Mouse (Mus musculus): ENCODE results near the gene Chpf.

The Chpf gene

DNA sequence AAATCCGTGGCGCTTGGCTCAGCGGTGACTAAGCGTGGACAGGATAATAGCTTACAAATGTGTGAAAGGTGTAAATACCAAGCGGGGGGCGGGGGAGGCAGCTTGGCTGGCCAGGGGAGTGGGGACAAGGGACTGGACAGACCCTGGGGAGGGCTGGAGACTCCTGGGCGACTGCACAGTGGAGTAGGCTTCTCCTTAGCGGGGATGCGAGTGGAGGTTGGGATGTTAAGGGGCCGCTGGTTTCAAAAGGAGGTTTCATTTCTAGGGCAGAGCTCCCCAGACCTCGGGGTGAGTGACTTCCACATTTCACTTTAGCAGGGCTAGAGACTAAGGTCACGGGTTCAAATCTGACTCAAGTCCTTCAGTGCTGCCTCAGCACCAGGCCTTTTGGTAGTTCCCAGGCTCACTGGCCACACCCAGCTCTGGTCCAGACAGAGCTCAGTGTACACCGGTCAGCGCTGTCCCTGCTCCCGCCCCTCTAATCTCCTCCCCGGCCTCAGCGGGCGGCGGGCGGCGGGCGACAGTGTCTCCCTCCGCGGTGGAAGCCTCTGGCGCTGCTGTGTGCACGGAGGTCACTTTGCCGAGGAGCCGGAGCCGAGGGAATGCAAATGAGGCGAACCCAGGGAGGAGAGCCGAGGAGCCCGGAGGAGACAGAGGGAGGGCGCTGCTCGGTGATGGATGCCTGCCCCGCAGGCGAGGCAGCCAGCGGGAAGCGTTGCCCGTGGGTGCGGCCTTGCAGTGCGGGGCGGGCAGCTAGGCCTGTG, 20.9 kb downstream of the Chpf start:
- DNase-seq, result peak; percentile 72

DNA sequence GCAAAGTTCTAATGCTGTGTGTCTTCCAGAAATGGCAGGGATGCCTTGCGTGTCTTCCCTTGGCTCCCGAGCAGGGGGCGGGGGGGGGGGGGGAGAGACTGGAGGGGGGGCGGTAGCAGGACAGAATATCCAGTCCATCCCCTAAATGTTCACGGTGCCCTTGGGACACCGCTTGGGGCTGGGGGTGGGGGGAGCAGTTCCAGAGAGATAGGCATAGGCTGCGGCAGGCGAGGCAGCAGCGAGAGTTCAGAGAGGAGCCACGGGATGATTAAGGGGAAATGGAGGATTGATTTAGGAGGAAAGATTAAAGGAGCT, 21.4 kb downstream of the Chpf start:
- DNase-seq, result no peak

DNA sequence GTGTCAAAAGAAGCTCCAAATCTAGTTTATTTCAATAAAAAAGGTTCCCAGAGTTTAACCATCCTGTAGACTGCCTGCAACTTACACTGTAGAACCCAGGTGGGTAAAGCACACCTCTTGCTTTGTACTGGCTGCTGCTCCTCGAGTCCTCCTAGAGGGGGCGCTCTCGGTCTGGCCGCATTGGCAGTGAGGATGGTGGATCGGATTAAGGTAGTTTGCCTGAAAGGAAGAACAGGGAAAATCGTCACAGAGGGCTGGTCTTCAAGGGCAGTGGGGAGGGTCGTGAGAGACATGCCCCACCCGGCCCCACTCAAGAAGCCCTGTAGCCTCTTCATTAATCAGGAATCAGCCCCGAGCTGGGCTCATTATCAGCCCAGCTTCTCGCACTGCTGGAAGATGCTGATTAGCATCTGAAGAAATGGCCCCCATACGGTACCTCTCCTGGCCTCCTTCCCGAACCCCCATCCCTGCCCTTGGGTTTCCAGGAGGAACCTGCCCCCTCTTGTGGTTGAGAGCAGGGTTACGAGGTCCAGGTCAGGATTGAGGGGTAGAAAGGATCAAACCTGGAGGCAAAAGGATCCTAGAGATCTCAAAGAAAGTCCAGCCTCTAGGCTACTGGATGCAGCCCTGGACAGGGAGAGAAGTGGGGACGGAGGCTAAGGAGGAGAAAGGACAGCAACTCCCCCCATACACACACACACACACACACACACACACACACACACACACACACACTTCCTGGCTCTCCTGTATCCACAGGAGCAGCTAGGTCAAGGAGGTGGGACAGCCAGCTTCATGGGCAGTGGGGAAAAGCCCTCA, 22.2 kb downstream of the Chpf start:
- DNase-seq, result no peak

DNA sequence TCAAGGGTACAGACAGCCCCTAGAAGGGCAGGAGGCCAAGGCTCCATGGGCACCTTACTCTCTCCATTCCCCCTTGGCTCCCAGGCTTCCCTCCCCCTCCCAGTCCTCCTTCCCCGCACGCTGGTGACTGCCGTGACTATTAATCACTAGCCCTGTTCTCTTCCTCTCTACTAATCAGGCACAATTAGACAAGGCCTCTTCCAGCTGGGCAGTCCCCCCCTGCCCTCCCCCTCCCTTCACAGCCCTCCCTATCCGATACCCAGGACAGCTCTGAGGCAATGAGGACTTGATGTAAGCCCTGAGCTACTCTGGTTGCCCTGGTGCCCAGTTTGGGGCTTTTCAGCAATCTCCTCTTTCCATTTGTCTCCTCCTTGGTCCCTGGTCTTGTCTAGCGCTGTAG, 23.2 kb downstream of the Chpf start:
- no peak for DNase-seq

DNA sequence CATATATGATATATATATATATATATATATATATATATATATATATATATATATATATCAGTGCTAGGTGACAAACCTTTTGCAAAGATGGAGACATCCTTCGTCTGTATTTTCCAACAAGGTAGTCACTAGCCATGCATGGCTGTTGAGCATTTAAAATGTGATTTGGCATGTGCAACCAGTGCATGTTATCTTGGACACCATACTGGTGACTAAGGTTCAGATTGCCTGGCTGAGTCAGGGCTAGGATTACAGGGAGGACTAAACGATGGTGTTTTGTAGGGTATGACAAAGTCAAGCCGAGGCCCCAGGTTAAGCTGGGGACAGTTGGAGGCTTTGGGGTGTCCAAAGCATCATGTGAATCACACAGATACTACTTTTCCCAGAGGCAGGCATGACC, 23.7 kb downstream of the Chpf start:
- no peak for DNase-seq

DNA sequence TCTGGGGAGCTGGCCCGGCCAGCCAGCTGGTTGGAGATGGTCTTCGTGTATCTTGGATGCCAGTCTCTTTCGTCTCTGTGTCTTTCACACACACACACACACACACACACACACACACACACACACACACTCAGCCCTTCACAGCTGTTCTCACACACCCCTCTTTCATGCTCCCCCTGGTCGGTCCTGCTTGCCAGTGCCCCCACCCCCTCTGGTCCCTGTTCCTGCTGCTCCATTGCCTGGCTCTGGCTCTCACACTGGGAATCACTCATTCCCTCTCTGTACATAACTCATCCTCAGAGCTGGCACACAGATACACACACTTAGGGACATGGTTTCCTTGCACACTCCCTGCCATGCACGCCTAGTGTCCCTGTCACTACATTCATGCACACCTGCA, 27.2 kb downstream of the Chpf start:
- DNase-seq, result no peak

DNA sequence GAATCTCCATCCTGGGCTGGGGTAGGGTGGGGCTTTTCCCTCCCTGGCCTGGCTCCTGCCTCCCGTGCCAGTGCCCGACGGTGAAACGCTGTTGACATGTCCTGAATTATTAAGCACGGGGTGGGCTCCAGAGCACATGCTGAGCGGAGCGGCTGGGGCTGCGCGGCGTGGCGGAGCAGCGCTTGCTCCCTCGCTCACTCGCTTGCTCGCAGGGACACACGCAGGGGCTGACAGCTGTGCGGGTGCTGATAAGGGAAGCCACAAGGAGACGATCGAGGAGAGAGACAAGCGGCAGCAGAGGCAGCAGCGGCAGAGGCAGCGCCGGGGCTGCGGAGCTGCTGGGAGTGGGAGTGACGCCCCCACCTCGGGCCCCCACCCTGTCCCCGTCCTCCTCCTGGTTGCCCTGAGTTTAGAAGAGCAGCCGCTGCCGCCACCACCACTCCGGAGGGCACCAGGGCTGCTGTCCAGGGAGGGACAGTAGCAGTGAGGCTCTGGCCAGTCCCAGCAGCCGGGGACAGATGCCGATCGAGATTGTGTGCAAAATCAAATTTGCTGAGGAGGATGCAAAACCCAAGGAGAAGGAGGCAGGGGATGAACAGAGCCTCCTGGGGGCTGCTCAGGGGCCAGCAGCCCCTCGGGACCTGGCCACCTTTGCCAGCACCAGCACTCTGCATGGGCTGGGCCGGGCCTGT, 28.6 kb downstream of the Chpf start, which contains the start of gene Asic4:
Gene Asic4, plus strand, starts transcription at position 123 of the 692 bp plus-strand sequence.
- DNase-seq, result no peak

DNA sequence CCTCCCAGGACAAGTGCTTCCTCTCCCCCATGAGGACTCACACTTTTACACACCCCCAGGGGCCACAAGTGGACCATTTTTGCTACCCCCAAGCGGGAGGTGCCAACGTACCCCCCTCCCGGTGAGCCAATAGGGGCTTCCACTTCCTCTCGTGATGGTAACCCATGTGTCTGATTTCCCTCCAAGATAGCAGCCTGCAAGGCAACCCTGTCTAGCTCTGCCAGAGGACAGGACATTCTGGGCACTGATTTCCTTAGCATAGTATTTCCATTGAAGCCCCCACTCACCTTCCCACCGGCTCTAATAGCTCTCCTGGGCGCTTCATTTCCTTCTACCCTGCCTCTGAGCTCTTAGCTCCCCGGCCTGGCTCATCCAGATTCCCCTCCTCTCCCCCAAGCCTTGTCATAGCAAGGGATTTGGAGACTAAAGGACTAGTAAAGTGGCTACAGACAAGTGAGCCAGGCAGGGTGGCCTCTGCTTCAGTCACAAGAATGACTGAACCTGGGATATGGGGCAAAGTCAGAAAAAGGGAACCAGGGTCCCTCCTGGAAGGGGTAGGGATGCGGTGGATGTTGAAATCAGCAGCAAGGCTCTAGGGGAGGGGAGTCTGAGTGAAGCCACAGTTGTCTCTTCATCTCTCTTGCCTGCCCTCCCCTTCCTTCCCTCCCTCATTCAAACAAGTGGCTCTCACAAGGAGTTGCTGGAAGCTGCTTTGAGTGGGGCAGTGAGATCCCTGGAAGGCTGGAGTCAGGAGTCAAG, 29.6 kb downstream of the Chpf start:
- DNase-seq, result no peak

DNA sequence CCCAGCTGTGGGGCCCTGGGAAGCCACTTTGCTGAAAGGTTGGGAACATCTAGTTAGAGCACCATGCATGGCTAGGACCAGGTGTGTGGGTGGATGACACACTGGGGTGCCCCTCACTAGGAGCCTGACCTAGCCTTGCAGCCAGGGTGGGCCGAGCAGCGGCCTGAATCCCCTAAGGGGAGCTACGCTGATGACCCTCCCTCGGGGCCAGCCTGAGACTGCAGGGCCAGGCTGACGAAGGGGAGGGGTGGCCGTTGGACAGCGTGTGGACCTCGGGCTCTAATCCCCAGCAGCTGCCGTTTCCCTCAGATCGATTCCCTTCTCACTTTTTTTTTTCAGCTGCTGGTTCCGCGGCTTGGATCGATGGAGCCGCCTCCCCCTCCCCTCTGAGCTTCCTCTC, 30.2 kb downstream of the Chpf start:
- no peak for DNase-seq

DNA sequence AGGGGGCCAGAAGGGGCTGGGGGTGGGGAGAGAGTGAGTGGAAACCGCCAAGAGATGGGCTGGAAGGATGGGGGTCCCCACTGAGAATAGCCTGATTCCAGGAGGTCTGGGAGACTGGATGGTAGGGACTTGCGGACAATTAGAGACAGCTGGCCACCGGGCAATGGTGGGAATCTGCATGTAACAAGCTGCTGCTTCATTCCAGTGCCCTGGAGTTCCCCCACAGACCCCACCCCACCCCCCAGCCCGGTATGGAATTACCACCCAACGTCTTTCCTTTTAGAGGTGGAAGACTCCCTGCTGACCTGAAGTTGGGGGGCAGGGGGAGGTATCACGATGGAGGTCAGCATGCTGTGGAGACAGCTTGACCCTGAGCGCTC, 31.1 kb downstream of the Chpf start:
- no peak for DNase-seq

DNA sequence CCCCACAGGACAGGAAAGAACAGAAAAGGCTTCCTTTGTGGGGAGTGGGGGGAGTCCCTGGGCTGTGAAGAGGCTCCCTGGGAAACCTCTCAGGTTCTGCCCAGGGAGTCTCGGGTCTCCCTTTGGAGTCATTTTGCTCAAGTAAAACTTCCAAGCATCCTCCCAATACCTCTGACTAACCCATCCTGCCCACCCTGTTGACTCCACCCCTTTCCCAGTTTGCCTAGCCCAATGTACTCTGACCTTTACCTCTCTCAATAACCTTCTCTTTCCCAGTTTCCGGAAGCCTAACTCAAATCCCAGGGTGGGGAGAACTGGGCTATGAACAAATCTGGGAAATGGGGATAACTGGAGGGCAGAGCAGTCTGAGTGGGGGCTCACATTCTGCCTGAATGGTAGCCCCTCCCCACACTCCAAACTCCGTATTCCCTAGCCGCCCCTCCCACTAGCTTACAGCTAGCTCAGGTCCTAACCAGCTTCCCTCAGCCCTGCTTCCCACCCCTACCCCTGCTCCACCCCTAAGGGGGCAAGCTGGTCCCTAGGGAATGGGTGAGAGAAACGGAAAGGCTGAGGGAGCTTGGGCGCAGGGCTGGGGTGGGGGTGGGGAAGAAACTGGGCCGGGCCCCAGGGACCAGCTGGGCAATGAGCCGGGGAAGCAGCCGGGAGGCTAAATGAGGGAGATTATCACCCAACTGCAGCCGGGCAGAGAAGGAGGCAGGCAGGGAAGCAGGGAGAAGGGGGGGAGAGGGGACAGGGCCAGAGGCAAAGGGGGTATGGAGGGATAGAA, 31.6 kb downstream of the Chpf start:
- no peak for DNase-seq

DNA sequence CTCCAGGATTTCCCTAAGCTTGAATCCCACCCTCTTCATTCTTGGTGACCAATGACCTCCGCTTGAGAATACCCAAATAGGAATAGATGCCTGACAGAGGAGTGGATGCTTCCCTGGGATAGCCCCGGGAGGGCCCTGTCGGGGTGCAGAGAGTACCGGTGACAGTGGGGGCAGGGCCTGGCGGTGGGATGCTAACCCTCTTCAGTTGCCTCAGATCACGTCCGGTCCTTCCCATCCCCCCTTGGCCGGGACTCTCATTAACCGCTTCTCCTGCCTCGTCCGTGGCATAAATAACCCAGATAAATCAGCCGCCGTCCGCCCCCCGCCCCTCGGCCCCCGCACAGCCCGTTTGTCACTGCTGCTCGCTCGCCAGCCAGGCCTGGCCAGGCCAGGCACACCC, 32.5 kb downstream of the Chpf start:
- no peak for DNase-seq

DNA sequence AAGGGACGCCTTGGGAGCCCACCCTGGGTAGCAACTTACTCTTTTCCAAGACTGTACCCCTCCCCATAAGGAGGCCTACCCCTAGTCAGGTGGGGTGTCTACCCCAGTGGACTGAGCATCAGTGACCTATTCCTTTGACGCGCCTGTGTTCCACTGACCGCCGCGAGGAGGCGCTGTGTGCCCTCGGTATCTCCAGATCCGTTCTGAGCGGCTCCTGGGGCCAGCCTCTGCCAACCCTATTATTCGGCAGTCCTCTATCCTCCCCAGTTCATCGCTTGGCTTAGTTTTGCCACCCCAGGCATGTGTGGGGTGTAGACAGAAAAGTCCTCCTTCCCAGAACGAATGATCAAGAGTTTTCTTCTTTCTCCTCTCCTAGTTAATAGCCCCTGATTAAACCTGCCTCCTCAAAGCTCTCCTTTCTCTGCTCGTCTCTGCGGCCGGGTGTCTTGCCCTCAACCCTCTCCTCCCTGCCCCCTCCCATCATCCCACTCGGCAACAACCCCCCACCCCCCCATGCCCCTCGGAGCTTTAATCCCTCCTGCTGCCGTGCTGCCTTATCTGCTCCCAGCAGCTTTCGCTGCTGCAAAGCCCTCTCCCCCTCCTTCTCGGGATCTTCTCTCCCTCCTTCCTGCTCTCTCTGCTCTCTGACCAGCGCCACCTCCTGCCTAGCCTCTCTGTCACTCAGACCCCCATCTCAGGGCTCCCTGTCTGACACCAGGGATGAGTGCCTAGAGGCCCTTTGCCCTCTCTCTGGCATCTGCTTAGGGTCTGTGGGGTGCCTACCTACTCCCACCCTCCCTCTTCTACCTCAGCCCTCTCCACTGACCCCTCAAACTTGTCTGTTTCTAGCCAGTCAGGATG, 33.1 kb downstream of the Chpf start:
- DNase-seq, result peak; percentile 61

DNA sequence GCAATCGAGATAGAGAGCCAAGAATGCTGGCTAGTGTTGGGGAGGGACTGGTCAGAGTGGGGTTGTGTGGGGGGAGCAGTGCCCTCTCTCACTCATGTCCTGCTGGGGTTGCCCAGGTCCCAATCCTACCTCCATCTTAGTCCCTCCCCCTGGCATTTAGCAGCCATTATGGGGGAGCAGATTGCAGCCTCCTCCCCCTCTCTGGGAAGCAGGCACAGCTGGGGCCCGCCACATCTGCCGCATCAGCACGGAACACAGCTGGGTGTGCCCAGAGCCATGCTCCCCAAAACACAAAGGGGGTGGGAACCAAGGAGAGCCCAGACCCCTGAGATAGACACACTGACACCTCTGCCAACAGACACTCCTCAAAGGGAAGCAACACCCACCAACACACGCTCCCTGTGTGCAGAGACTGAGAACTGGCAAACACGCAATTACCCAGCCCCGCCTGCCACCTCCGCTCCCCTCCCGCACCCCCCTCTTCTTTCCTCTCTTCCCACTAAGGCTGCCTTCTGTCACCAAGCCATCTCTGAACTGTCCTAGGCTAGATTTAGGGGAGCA, 33.9 kb downstream of the Chpf start:
- DNase-seq, result peak; percentile 43

DNA sequence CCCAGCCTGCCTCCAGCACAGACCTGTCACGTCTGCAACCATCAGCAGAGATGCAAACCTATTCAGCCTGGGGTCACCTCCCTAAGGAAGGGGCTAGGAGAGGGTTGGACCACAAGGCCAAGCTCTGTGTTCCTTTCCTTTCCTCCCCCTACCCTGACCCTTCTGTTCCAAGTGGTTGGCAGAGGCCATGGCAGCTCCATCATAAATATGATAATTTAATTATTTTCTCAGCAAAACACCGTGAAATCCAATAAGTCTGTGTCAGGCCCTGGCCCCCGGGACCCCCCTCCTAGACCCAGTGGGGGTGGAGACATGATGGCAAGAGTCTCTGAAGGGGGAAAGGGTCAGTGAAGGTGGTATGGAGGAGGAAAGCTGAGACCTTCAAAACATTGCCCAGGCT, 34.9 kb downstream of the Chpf start:
- no peak for DNase-seq

DNA sequence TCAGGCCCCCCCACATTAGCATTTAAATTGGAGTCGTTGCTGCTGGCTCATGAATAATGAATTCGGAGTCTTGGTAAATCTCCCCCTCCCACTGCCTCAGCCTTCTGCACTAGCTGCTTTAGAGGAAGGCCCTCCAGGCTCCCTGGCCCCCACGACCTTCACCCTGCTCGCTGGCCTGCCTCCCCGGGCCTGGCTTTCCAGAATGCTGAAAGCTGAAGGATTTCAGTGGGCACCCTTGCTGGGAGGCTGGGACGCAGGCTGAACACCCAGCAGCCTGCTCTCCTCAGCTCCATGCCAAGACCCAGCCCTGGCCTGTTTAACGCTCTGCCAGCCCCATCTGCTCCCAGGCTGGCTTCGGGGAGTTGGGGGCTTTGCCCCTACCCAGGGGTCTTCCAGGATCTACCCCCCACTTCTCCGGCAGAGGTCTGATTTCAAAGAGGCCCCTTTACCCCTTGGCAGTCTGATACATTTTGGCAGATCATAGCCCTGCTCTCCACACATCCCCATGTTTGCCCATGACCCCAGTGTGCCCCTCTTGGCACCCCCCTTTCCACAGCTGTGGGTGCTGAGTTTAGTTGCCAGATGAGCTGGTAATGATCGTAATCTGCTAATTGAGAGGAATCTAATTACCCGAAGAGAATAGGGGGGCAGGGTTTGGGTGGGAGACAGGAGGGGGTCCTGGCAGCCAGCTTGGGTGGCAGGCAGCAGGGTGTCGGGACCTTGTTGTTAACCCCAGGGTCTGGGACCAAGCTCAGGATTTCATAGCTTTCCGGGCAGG, 35.7 kb downstream of the Chpf start:
- no peak for DNase-seq

DNA sequence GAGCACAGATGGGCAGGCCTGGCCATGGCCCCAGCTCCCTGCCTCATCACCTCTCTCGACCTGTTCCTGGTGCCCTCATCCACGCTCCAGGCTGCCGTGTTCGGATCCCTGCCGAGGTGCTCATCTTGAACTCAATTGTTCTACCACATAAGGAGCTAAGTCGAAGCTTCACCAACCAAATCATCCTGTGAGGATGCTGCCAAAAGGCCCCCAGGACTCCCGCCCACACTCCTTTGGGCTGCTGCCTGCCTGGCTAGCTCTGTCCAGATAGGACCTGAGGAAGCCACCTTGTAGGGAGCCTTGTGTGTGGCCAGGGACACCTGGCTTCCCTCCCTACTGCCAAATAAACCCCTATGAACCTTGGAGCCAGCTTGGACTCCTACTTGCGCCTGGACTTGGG, 36.3 kb downstream of the Chpf start:
- DNase-seq, result no peak

DNA sequence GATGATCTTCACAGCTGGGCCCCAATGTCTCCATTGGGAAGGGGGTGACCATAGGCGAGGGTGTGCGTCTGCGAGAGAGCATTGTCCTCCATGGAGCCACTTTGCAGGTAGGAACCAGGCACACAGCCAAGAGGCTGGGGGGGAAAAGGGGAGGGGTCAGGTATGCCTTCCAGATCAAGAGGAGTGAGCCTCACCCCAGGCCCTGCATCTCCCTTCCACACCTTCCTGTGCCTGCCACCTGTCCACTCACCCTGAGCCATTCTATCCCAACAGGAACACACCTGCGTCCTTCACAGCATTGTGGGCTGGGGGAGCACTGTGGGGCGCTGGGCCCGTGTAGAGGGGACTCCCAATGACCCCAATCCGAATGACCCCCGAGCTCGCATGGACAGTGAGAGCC, 36.9 kb downstream of the Chpf start:
- DNase-seq, result no peak

DNA sequence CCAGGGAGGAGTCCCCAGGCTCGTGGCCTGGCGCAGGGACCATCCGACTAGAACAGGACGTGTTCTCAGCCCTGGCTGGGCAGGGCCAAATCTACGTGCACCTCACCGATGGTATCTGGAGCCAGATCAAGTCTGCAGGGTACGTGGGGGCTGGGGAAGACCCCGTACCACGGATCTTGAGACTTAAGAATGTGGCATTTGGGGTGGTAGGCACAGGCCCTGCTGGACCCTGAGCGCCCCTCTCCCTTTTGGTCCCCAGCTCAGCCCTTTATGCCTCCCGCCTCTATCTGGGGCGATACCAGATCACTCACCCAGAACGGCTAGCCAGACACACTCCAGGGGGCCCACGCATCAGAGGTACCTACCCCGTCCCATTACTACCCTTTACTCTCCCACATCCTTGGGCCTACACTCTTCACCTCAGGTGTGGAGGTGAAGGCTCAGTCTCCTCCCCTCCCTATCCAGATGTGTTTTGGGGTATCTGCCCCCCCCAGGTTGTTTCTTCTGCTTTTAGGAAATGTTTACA, 37.6 kb downstream of the Chpf start:
- no peak for DNase-seq

DNA sequence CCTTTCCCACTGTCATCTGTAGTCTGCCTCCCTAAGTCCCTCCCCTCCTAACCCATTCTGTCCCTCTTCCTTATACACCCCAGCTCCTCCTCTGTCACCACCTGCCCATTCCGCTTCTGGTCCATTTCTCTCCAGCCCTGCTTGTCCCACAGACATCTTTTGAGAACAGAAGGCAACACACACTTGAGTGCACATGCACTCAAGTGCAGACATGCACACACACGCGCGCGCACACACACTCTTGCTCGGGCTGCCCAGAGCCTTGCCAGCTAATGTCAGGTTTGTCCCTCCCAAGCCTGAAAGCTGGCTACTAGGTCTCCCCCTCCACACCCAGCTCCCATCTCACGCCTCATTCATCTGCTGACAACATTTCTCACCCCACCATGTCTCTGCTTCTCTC, 38.4 kb downstream of the Chpf start:
- no peak for DNase-seq
